Mouse (Mus musculus): Measurements from ENCODE around the gene Gm20792. TPM values are rescaled to one million over a fixed set of nuclear protein-coding genes. Genes with fewer than 3 reads are reported as not detected.

The Gm20792 gene
- not detected in 2 replicates for polyA plus RNA-seq (2015; fragmentation: Nextera tagmentation; extraction: Ambion mirVana)

GRCm38 (mm10) chrY:48311555-48311954 is at the start of gene Gm20792:
Gm20792 (plus strand) TSS chrY:48311855.

